Mouse (Mus musculus) CH12.LX (cell line): ENCODE measurements at regions not wholly inside any gene's neighbourhood (a gene's known extent, or its start where the extent isn't known, plus 50 kb on each side); places are given as distances from the start of the nearest gene placed in this dataset.
A peak's percentile ranks its signal among the peaks of the same experiment; 100 is the strongest.

Source experiments
- DNase-seq: peaks from one replicate; pipeline ENCODE4 v3.0.0-alpha.2; 2013; ENCODE audit errors: extremely low read depth
- H3K27ac ChIP-seq: 2 replicates; pipeline ENCODE4 v1.5.1; 2012; ENCODE audit warnings: low read depth, mild to moderate bottlenecking, control low read depth, moderate library complexity; ENCODE audit not compliant: insufficient read depth
- H3K27me3 ChIP-seq: replicated peaks from 2 replicates; pipeline ENCODE3; 2012; ENCODE audit warnings: inconsistent platforms
- H3K36me3 ChIP-seq, 2 experiments: replicated peaks in 1 of 2; 2 replicates each; pipeline versions ENCODE3 to v1.6.1; 2012; ENCODE audit warnings: inconsistent platforms in 1 of 2, low read length in 1 of 2, mild to moderate bottlenecking in 1 of 2, mixed read lengths in 1 of 2, moderate library complexity in 1 of 2; ENCODE audit not compliant: control insufficient read depth in 1 of 2, insufficient read depth in 1 of 2
- H3K4me1 ChIP-seq, 2 experiments: 2 replicates each; pipeline ENCODE4 v1.6.1; 2012; ENCODE audit warnings: inconsistent platforms in 1 of 2, moderate library complexity in 1 of 2; ENCODE audit not compliant: insufficient read depth in 2 of 2, control insufficient read depth in 1 of 2
- H3K4me2 ChIP-seq: 2 replicates; pipeline ENCODE4 v1.6.1; 2012; ENCODE audit warnings: low read depth, mild to moderate bottlenecking, control low read depth; ENCODE audit not compliant: poor library complexity, insufficient read depth, severe bottlenecking
- H3K4me3 ChIP-seq, 3 experiments: fragments of 150-350 bp in 1 of 3; sonication (generic) in 1 of 3; replicated peaks in 1 of 3; 2 replicates each; pipeline versions ENCODE3 to v1.5.1; 2011 to 2012; ENCODE audit warnings: low read depth in 2 of 3, low read length in 2 of 3, mild to moderate bottlenecking in 2 of 3, moderate library complexity in 2 of 3, control low read depth in 1 of 3, improper control_type of control experiment in 1 of 3, inconsistent platforms in 1 of 3, mixed read lengths in 1 of 3; ENCODE audit not compliant: poor library complexity in 1 of 3
- H3K79me2 ChIP-seq: replicated peaks from 2 replicates; pipeline ENCODE4 v1.6.1; 2012; ENCODE audit warnings: mild to moderate bottlenecking, moderate library complexity; ENCODE audit not compliant: control insufficient read depth, poor library complexity, insufficient read depth, severe bottlenecking; ENCODE audit errors: extremely low read depth
- H3K9ac ChIP-seq: 2 replicates; pipeline ENCODE4 v1.6.1; 2012; ENCODE audit warnings: low read depth, mild to moderate bottlenecking, control low read depth, moderate library complexity; ENCODE audit not compliant: insufficient read depth
- H3K9me3 ChIP-seq: replicated peaks from 2 replicates; pipeline ENCODE3; 2012; ENCODE audit warnings: low read length, inconsistent platforms, mixed read lengths
- BHLHE40 ChIP-seq: IDR thresholded peaks from 2 replicates; pipeline ENCODE4 v1.6.1; 2011; ENCODE audit warnings: mild to moderate bottlenecking, low read depth, low read length, improper control_type of control experiment
- CHD2 ChIP-seq: IDR thresholded peaks from 2 replicates; pipeline ENCODE4 v1.6.1; 2011; ENCODE audit warnings: low read length, improper control_type of control experiment
- CTCF ChIP-seq, 2 experiments: IDR thresholded peaks in 1 of 2; conservative IDR thresholded peaks in 1 of 2; 2 replicates each; pipeline ENCODE4 v1.5.1; 2011 to 2012; ENCODE audit warnings: low read depth in 2 of 2, low read length in 2 of 2, improper control_type of control experiment in 1 of 2, inconsistent platforms in 1 of 2, mild to moderate bottlenecking in 1 of 2, moderate library complexity in 1 of 2
- ELF1 ChIP-seq: IDR thresholded peaks from 2 replicates; pipeline ENCODE4 v1.6.1; 2014; ENCODE audit warnings: low read depth, mild to moderate bottlenecking, inconsistent platforms, low read length, improper control_type of control experiment
- EP300 ChIP-seq: IDR thresholded peaks from 2 replicates; pipeline ENCODE4 v1.6.1; 2011; ENCODE audit warnings: low read length, improper control_type of control experiment
- HCFC1 ChIP-seq: IDR thresholded peaks from 2 replicates; pipeline ENCODE4 v1.6.1; 2012; ENCODE audit warnings: low read depth, mild to moderate bottlenecking, inconsistent platforms, low read length, improper control_type of control experiment
- IRF4 ChIP-seq: IDR thresholded peaks from 2 replicates; pipeline ENCODE4 v1.6.1; 2014; ENCODE audit warnings: low read depth, mild to moderate bottlenecking, inconsistent platforms, low read length, improper control_type of control experiment
- JUN ChIP-seq: IDR thresholded peaks from 2 replicates; pipeline ENCODE4 v1.6.1; 2011; ENCODE audit warnings: low read depth, mild to moderate bottlenecking, low read length, improper control_type of control experiment, moderate library complexity; ENCODE audit not compliant: insufficient read depth
- JUND ChIP-seq: conservative IDR thresholded peaks from 2 replicates; pipeline ENCODE4 v1.6.1; 2011; ENCODE audit warnings: low read depth, low read length, improper control_type of control experiment
- KAT2A ChIP-seq: IDR thresholded peaks from 2 replicates; pipeline ENCODE4 v1.6.1; 2012; ENCODE audit warnings: low read length, improper control_type of control experiment, inconsistent platforms; ENCODE audit not compliant: insufficient replicate concordance
- MAFK ChIP-seq: IDR thresholded peaks from 2 replicates; pipeline ENCODE4 v1.6.1; 2011; ENCODE audit warnings: low read length, improper control_type of control experiment; ENCODE audit not compliant: insufficient replicate concordance
- MAX ChIP-seq: IDR thresholded peaks from 2 replicates; pipeline ENCODE4 v1.6.1; 2011; ENCODE audit warnings: low read length, improper control_type of control experiment
- MEF2A ChIP-seq: IDR thresholded peaks from 2 replicates; pipeline ENCODE4 v1.6.1; 2014; ENCODE audit warnings: low read depth, mild to moderate bottlenecking, inconsistent platforms, low read length, improper control_type of control experiment, borderline replicate concordance
- MYC ChIP-seq: IDR thresholded peaks from 2 replicates; pipeline ENCODE4 v1.6.1; 2011; ENCODE audit warnings: low read depth, mild to moderate bottlenecking, improper control_type of control experiment, low read length
- PAX5 ChIP-seq: IDR thresholded peaks from 2 replicates; pipeline ENCODE4 v1.6.1; 2012; ENCODE audit warnings: low read length, inconsistent platforms, mixed read lengths
- POLR2AphosphoS2 ChIP-seq: IDR thresholded peaks from 2 replicates; pipeline ENCODE4 v1.6.1; 2011; ENCODE audit warnings: low read depth, low read length, improper control_type of control experiment
- RCOR1 ChIP-seq: conservative IDR thresholded peaks from 2 replicates; pipeline ENCODE4 v1.6.1; 2012; ENCODE audit warnings: low read depth, mild to moderate bottlenecking, inconsistent platforms, low read length, improper control_type of control experiment
- SIN3A ChIP-seq: IDR thresholded peaks from 2 replicates; pipeline ENCODE4 v1.6.1; 2012; ENCODE audit warnings: low read length, improper control_type of control experiment, inconsistent platforms
- SMC3 ChIP-seq: IDR thresholded peaks from 2 replicates; pipeline ENCODE4 v1.6.1; 2011; ENCODE audit warnings: low read depth, low read length, improper control_type of control experiment
- TBP ChIP-seq: conservative IDR thresholded peaks from 2 replicates; pipeline ENCODE4 v1.6.1; 2011; ENCODE audit warnings: low read depth, low read length, improper control_type of control experiment
- TCF12 ChIP-seq: IDR thresholded peaks from 2 replicates; pipeline ENCODE4 v1.6.1; 2014; ENCODE audit warnings: low read depth, mild to moderate bottlenecking, inconsistent platforms, low read length, improper control_type of control experiment
- ZMIZ1 ChIP-seq: IDR thresholded peaks from 2 replicates; pipeline ENCODE4 v1.6.1; 2012; ENCODE audit warnings: low read depth, mild to moderate bottlenecking, inconsistent platforms, low read length, improper control_type of control experiment
- dilution Hi-C: fragments of 300-500 bp; cut with MboI; formaldehyde crosslinking; loops from 2 replicates; pipeline ENCODE4 v1.14.3; 2020; ENCODE audit warnings: low sequenced_read_pairs; ENCODE audit not compliant: extremely low pct_unique_long_range_greater_than_20kb, extremely low pct_ligation_motif_present
- in situ Hi-C: fragments of 300-500 bp; cut with MboI; formaldehyde crosslinking; loops from 3 replicates; pipeline ENCODE4 v1.14.3; 2019; ENCODE audit warnings: low sequenced_read_pairs, low pct_ligation_motif_present, low pct_unique_long_range_greater_than_20kb, mixed read lengths

DNA sequence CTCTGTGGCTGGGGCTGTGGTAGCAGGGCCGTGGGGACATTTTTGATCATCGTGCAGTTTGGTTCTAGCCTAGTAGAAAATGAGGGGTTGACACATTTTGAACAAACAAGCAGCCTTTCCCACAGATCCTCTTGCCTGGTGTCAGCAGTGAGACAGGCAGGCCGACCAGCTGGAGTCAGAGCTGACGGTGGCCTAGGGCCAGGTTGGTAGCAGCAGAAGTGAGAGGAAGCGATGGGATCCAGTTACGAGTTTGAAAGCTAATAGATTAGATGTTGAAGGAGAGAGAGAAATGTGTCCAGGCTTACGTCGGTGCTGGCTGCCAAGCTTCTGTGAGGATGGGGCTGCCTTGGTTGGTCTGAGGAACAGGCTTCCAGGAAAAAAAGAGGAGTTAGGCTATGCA is 134.1 kb upstream of the Grik3 start:
- TF ChIP-seq JUN (no peak), IRF4 (no peak), TCF12 (no peak), SMC3 (no peak), CTCF (conservative IDR thresholded peaks at IDR 0.05 in 1 of 2, IDR thresholded peaks at IDR 0.05 in 1 of 2; ENCODE audit: low read depth in 2 of 2, low read length in 2 of 2) (no peak), MAX (no peak), EP300 (no peak), TBP (no peak), HCFC1 (no peak), PAX5 (no peak), KAT2A (no peak), JUND (no peak), SIN3A (no peak), BHLHE40 (no peak), ELF1 (no peak), CHD2 (no peak), MEF2A (no peak)
- Histone ChIP-seq H3K9ac (no peak overlapping the region), H3K36me3 (no peaks in the 10 kb centered on the region), H3K4me1 (peaks cover 0 to 23% of the 10 kb centered on the region in 2 experiments; a peak in 2 of 4 replicates), H3K9me3 (no peaks in the 10 kb centered on the region), H3K4me3 (no peak overlapping the region), H3K79me2 (no peaks in the 10 kb centered on the region), H3K4me2 (no peak overlapping the region), H3K27ac (no peak overlapping the region), H3K27me3 (peaks cover 72% of the 10 kb centered on the region)
- in situ Hi-C loops: no loop called here
- dilution Hi-C loops: no loop called here
- DNase-seq: no peak

DNA sequence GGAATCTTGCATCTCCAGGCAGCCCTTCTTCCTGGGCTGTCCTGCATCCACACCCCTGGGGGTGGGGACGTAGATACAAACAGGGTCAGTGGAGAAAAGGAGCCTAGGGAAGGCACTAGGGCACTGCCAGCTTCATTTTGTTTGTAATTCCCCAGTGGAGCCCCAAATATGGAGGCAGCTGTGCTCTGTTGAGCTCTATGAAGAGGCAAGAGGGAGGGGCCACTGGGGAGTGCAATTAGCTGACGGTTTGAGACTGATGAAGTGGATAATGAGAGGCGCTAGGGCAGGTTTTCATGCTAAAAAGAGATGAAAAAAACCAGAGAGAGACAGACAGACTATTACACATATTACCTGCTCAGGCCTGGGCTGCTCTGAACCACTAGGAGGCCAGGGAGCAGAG is 135.8 kb upstream of the Grik3 start:
- Histone ChIP-seq H3K4me3 (no peak overlapping the region), H3K27ac (no peak overlapping the region), H3K9ac (no peak overlapping the region), H3K36me3 (no peaks in the 10 kb centered on the region), H3K4me2 (peak overlapping the region; percentile 33; the same call in 1 of the 2 replicates), H3K27me3 (peaks cover 63% of the 10 kb centered on the region), H3K79me2 (no peaks in the 10 kb centered on the region), H3K9me3 (no peaks in the 10 kb centered on the region), H3K4me1 (peaks cover 0 to 21% of the 10 kb centered on the region in 2 experiments; a peak in 2 of 4 replicates)
- TF ChIP-seq HCFC1 (no peak), MAFK (no peak), ZMIZ1 (no peak), RCOR1 (no peak), PAX5 (no peak), POLR2AphosphoS2 (no peak), BHLHE40 (no peak), MYC (no peak), JUND (no peak)
- in situ Hi-C loops: no loop called here
- dilution Hi-C loops: no loop called here
- DNase-seq: peak; percentile 19
